Mouse (Mus musculus): ENCODE results near the gene Tcta. TPM values are rescaled to one million over a fixed set of nuclear protein-coding genes. Genes with fewer than 3 reads are reported as not detected.

Tcta gene
- polyA plus RNA-seq (2015; fragmentation: Nextera tagmentation; extraction: Ambion mirVana), result 34.3 and 37.6 TPM in 2 replicates

DNA sequence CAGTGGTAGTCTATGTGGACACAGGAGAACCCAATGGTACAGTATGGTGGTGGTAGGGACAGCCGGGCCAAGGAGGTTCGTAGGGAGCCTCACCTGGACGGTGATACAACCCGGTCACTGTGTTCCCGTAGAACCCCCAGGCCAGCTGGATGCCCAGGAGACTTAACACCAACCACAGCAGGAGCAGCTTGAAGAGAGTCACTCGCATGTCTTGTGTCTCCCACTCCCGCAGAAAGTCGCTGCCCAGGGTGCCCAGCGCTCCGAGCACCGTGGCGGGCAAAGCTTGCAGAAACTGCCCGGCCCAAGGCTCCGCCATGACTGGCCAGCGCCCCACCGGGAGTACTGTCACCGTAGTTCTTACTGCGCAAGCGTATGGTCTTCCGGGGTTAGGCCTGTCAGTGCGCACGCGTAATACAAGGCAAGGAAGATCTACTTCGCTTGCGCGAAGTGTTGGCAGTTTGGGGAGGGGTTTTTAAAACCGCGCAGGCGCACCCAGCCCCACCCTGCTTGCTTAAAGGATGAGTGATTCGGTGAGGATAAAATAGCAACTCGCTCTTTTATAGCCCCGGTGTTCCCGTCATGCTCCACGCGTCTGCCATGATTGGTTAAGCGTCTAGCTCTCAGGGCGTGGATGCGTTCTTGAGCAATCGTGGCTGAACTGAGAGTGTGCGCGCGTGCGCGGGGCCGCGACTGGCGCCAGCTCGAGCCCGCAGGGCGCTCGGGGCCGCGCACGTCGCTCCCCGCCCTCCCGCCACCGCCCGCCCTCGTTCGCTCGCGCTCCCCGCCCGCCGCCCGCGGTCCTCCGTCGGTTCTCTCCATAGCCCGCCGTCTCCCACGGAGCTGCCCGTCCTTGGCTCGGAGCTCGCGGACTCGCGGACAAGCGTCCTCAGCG lies at the start of gene Tcta, which contains the start of gene Rhoa:
Gene Tcta, minus strand, starts transcription at position 532 of the 892 bp plus-strand sequence.
Gene Rhoa, plus strand, starts transcription at position 501 of the 892 bp plus-strand sequence.
- Histone ChIP-seq H3K4me2 (ENCODE audit: low read length) (peak within 1 kb of the TSS; percentile 91), H3K27ac (ENCODE audit: low read length) (peak within 1 kb of the TSS; percentile 99), H3K4me1 (replicated peaks; ENCODE audit: control insufficient read depth, insufficient read depth, low read length) (peaks cover 29% of the 10 kb centered on the region), H3K9ac (replicated peaks; ENCODE audit: low read depth, low read length) (peak within 1 kb of the TSS; percentile 93), H3K4me3 (replicated peaks; ENCODE audit: low read length) (peak within 1 kb of the TSS; percentile 96), H3K36me3 (ENCODE audit: control insufficient read depth, insufficient read depth) (peaks cover 4% of the 10 kb centered on the region; the same call in 1 of the 2 replicates), H3K27me3 (replicated peaks; ENCODE audit: control insufficient read depth, insufficient read depth, low read length) (no peaks in the 10 kb centered on the region), H3K9me3 (ENCODE audit: control insufficient read depth, low read length) (no peaks in the 10 kb centered on the region)
- ATAC-seq, result peak; percentile 98
- WGBS, result under 1% methylated on average over 74 of the region's 81 CpGs

DNA sequence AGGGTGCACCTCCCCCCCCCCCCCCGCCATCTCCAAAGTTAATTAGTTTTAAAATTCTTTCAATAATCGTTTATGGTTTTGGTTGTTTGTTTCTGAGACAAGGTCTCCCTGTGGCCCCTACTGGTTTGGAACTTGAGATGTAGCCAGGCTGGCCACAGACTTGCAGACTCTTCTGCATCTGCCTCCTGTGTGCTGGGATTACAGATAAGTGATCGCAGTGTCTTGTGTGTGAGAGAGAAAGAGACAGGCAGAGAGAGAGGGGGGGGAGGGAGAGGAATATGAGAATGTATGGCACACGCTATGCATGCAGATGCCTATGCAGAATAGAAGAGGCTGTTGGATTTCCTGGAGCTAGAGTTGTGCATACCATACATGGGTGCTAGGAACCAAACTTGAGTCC lies 43.8 kb upstream of the Tcta start:
- H3K9ac ChIP-seq (replicated peaks; ENCODE audit: low read depth, low read length), result no peak overlapping the region
- no peak for ATAC-seq
- WGBS, result 93% methylated on average over 3 of the region's 4 CpGs
- H3K27me3 ChIP-seq (replicated peaks; ENCODE audit: control insufficient read depth, insufficient read depth, low read length), result no peaks in the 10 kb centered on the region
- H3K4me1 ChIP-seq (replicated peaks; ENCODE audit: control insufficient read depth, insufficient read depth, low read length), result peaks cover 22% of the 10 kb centered on the region
- H3K9me3 ChIP-seq (ENCODE audit: control insufficient read depth, low read length), result no peaks in the 10 kb centered on the region
- H3K4me3 ChIP-seq (replicated peaks; ENCODE audit: low read length), result no peak overlapping the region
- no peak overlapping the region for H3K27ac ChIP-seq (ENCODE audit: low read length)
- peaks cover 30% of the 10 kb centered on the region for H3K36me3 ChIP-seq (ENCODE audit: control insufficient read depth, insufficient read depth)
- H3K4me2 ChIP-seq (ENCODE audit: low read length), result no peak overlapping the region

DNA sequence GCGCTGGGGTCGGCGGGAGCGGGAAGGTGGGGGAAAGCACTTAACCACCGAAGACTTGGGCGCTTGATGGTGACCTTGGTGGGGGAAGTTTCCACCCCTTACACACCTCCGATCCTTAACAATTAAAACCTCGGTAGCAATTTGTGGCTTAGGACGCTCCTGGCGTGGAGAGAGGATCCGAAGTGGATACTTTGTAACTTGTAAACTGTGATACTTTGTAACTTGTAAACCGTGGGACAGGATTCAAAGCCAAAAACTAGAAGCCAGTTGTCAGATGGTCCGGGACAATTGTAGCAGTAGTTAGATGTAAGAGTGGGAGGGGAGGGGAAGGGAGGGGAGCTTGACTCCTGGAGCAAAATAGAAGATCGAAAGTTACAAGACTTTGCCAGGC lies 42.3 kb upstream of the Tcta start:
- Histone ChIP-seq H3K9ac (replicated peaks; ENCODE audit: low read depth, low read length) (peak overlapping the region; percentile 83), H3K27ac (ENCODE audit: low read length) (no peak overlapping the region; the same call in 1 of the 2 replicates), H3K27me3 (replicated peaks; ENCODE audit: control insufficient read depth, insufficient read depth, low read length) (no peaks in the 10 kb centered on the region), H3K9me3 (ENCODE audit: control insufficient read depth, low read length) (no peaks in the 10 kb centered on the region), H3K4me1 (replicated peaks; ENCODE audit: control insufficient read depth, insufficient read depth, low read length) (peaks cover 22% of the 10 kb centered on the region), H3K4me3 (replicated peaks; ENCODE audit: low read length) (peak overlapping the region; percentile 76), H3K36me3 (ENCODE audit: control insufficient read depth, insufficient read depth) (peaks cover 22% of the 10 kb centered on the region), H3K4me2 (ENCODE audit: low read length) (peak overlapping the region; percentile 71)
- ATAC-seq, result no peak
- WGBS, result 6% methylated on average over 14 of the region's 14 CpGs

DNA sequence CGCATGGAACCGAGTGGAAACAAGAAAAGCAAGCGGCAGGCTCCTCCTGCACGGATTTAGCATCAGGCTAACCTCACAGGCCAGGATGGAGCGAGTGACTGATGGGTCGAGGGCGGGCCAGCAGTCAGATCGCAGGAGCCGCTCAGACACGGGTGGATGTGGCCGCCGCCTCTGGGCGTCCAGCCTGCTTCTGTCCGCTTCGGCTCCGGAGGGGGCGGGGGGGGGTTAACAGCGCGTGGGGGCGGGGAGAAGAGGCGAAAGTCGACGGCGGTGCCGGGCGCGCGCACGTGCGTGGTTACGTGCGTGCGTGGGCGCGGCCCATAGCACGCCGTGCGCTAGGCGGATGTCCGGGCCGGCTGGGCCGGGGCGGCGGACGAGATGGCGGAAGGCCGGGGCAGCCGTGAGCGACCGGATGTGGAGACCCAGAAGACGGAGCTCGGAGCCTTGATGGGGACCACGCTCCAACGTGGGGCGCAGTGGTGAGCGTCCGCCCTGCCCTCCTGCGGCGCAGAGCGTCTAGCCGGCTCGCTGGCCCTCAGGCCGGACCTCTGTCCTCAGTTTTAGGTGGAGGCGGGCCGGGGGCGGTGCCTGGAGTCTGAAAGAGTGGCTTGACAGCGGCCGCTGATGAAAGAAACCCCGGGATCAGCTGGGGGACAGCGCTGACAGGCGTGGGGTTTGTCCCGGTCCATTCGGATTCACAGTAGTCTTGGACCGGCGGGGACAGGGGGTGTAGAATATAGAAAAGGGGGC lies 41.8 kb upstream of the Tcta start, which contains the start of gene Usp4:
Gene Usp4, plus strand, starts transcription at position 314 of the 750 bp plus-strand sequence.
- ATAC-seq, result peak; percentile 95
- no peaks in the 10 kb centered on the region for H3K27me3 ChIP-seq (replicated peaks; ENCODE audit: control insufficient read depth, insufficient read depth, low read length)
- H3K4me2 ChIP-seq (ENCODE audit: low read length), result peak within 1 kb of the TSS; percentile 71
- H3K36me3 ChIP-seq (ENCODE audit: control insufficient read depth, insufficient read depth), result peaks cover 21% of the 10 kb centered on the region
- peak within 1 kb of the TSS; percentile 76 for H3K4me3 ChIP-seq (replicated peaks; ENCODE audit: low read length)
- under 1% methylated on average over 73 of the region's 75 CpGs for WGBS
- H3K9ac ChIP-seq (replicated peaks; ENCODE audit: low read depth, low read length), result peak within 1 kb of the TSS; percentile 83
- peak within 1 kb of the TSS; percentile 89 for H3K27ac ChIP-seq (ENCODE audit: low read length)
- no peaks in the 10 kb centered on the region for H3K9me3 ChIP-seq (ENCODE audit: control insufficient read depth, low read length)
- H3K4me1 ChIP-seq (replicated peaks; ENCODE audit: control insufficient read depth, insufficient read depth, low read length), result peaks cover 22% of the 10 kb centered on the region

DNA sequence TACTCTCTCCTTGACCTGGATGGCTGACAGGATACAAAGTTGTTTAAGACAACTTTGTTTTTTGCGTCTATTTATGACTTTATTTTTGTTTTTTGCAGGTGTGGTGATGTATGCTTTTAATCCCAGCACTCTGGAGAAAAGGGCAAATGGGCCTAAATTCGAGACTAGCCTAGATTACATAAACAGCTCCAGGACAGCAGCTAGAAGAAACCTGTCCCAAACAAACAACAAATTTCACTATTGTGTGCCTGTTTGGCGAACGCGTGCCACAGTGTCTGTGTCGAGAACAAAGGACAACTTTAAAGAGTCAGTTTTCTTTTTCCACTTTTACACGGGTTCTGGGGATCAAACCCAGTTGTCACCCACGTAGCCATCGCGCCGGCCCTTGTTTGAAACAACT lies 41.1 kb upstream of the Tcta start:
- Histone ChIP-seq H3K27ac (ENCODE audit: low read length) (peak overlapping the region; percentile 89), H3K9me3 (ENCODE audit: control insufficient read depth, low read length) (no peaks in the 10 kb centered on the region), H3K9ac (replicated peaks; ENCODE audit: low read depth, low read length) (peak overlapping the region; percentile 83), H3K4me1 (replicated peaks; ENCODE audit: control insufficient read depth, insufficient read depth, low read length) (peaks cover 22% of the 10 kb centered on the region), H3K36me3 (ENCODE audit: control insufficient read depth, insufficient read depth) (peaks cover 14% of the 10 kb centered on the region), H3K4me2 (ENCODE audit: low read length) (peak overlapping the region; percentile 69), H3K4me3 (replicated peaks; ENCODE audit: low read length) (peak overlapping the region; percentile 76), H3K27me3 (replicated peaks; ENCODE audit: control insufficient read depth, insufficient read depth, low read length) (no peaks in the 10 kb centered on the region)
- WGBS, result 4% methylated on average over 11 of the region's 11 CpGs
- ATAC-seq, result no peak; the same call in 1 of the 2 replicates

DNA sequence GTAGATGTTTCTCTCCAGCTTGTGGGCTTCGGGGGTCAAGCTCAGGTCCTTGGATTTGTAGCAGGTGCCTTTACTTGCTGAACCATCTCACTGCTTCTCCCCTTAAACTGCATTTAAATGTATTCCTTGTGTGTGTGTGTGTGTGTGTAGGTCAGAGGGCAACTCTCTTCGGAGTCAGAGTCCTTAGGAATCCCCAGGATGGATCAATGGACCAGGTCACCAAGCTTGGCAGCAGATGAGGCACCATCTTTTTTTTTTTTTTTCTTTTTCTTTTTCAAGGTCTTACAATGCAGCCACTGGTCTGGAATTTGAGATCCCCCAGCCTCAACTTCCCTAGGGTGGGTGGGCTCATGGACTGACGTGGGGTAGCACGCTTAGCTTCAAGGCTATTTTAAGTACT lies 38.5 kb upstream of the Tcta start:
- Histone ChIP-seq H3K4me2 (ENCODE audit: low read length) (no peak overlapping the region), H3K4me1 (replicated peaks; ENCODE audit: control insufficient read depth, insufficient read depth, low read length) (peaks cover 31% of the 10 kb centered on the region), H3K9me3 (ENCODE audit: control insufficient read depth, low read length) (no peaks in the 10 kb centered on the region), H3K36me3 (ENCODE audit: control insufficient read depth, insufficient read depth) (no peaks in the 10 kb centered on the region), H3K4me3 (replicated peaks; ENCODE audit: low read length) (no peak overlapping the region), H3K9ac (replicated peaks; ENCODE audit: low read depth, low read length) (no peak overlapping the region), H3K27me3 (replicated peaks; ENCODE audit: control insufficient read depth, insufficient read depth, low read length) (no peaks in the 10 kb centered on the region), H3K27ac (ENCODE audit: low read length) (no peak overlapping the region)
- 87% methylated on average over 4 of the region's 4 CpGs for WGBS
- no peak for ATAC-seq

DNA sequence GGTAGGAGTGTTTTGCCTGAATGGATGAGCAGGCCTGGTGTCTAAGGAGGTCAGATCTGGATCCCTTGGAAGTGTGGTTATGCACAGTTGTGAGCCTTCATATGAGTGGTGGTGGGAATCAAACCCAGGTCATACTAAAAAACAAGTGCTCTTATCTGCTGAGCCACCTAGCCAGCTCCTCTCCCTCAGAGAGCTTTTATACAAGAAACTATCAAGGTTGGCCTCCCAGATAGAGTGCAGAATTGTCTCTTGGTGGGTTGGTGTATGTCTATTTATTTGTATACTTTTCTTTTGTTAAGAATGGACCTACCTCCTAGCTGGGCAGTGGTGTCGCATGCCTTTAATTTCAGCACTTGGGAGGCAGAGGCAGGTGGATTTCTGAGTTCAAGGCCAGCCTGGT lies 37.9 kb upstream of the Tcta start:
- no peak for ATAC-seq
- H3K4me1 ChIP-seq (replicated peaks; ENCODE audit: control insufficient read depth, insufficient read depth, low read length), result peaks cover 26% of the 10 kb centered on the region
- WGBS, result 95% methylated on average over 1 of the region's 1 CpGs
- no peaks in the 10 kb centered on the region for H3K9me3 ChIP-seq (ENCODE audit: control insufficient read depth, low read length)
- no peaks in the 10 kb centered on the region for H3K36me3 ChIP-seq (ENCODE audit: control insufficient read depth, insufficient read depth)
- H3K27me3 ChIP-seq (replicated peaks; ENCODE audit: control insufficient read depth, insufficient read depth, low read length), result no peaks in the 10 kb centered on the region
- H3K9ac ChIP-seq (replicated peaks; ENCODE audit: low read depth, low read length), result no peak overlapping the region
- H3K4me3 ChIP-seq (replicated peaks; ENCODE audit: low read length), result no peak overlapping the region
- no peak overlapping the region for H3K27ac ChIP-seq (ENCODE audit: low read length)
- H3K4me2 ChIP-seq (ENCODE audit: low read length), result no peak overlapping the region

DNA sequence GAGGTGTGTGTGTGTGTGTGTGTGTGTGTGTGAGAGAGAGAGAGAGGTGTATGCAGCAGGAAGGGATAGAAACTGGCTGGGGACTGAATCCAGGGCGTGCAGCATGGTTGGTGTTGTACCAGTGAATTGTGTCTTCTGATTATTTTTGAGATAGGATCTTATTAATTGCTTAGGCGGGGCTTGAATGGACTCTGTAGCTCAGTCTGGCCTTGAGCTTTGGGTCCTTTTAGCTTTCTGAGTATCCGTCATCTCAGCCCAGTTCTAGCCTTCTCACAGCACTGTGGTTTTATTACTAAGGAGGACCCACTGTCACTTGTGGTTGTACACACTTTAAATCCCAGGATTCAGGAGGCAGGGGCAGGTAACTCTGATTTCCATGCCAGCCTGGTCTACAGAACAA lies 37.4 kb upstream of the Tcta start:
- H3K36me3 ChIP-seq (ENCODE audit: control insufficient read depth, insufficient read depth), result no peaks in the 10 kb centered on the region
- no peaks in the 10 kb centered on the region for H3K27me3 ChIP-seq (replicated peaks; ENCODE audit: control insufficient read depth, insufficient read depth, low read length)
- H3K9me3 ChIP-seq (ENCODE audit: control insufficient read depth, low read length), result no peaks in the 10 kb centered on the region
- 86% methylated on average over 3 of the region's 3 CpGs for WGBS
- no peak overlapping the region for H3K4me2 ChIP-seq (ENCODE audit: low read length)
- H3K4me1 ChIP-seq (replicated peaks; ENCODE audit: control insufficient read depth, insufficient read depth, low read length), result peaks cover 26% of the 10 kb centered on the region
- ATAC-seq, result no peak
- no peak overlapping the region for H3K9ac ChIP-seq (replicated peaks; ENCODE audit: low read depth, low read length)
- no peak overlapping the region for H3K27ac ChIP-seq (ENCODE audit: low read length)
- H3K4me3 ChIP-seq (replicated peaks; ENCODE audit: low read length), result no peak overlapping the region

DNA sequence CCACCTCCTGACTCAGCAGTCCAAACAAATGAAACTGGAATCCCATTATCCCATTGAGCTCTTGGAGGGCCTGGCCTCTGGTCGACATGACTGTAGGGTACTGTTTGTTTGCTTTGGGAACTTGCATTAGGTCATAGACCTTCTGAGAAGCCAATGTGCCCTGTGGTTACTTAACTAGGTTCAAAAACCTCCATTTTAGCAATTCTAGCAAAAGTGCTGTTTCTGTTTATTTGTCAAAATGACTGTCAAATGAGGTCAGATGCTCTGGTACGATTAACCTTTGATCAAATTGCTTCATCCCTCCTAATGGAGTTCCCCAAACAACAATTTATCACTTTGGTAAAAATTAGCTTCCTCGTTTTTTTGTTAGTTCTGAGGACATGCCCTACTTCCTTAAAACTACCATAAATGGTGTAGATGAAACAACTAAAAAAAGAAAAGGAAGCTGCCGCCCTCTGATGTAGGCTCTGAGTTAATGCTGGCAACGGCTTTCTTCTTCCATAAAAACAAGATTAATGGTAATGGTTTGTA lies 36.4 kb upstream of the Tcta start:
- ATAC-seq, result no peak
- Histone ChIP-seq H3K4me3 (replicated peaks; ENCODE audit: low read length) (no peak overlapping the region), H3K4me1 (replicated peaks; ENCODE audit: control insufficient read depth, insufficient read depth, low read length) (peaks cover 25% of the 10 kb centered on the region), H3K27ac (ENCODE audit: low read length) (no peak overlapping the region), H3K27me3 (replicated peaks; ENCODE audit: control insufficient read depth, insufficient read depth, low read length) (no peaks in the 10 kb centered on the region), H3K9me3 (ENCODE audit: control insufficient read depth, low read length) (no peaks in the 10 kb centered on the region), H3K36me3 (ENCODE audit: control insufficient read depth, insufficient read depth) (no peaks in the 10 kb centered on the region), H3K9ac (replicated peaks; ENCODE audit: low read depth, low read length) (no peak overlapping the region), H3K4me2 (ENCODE audit: low read length) (no peak overlapping the region)
- WGBS, result 58% methylated on average over 5 of the region's 5 CpGs

Measured in forebrain, embryonic 16.5 days (tissue).